Mouse (Mus musculus): Measurements from ENCODE around the gene Acvrl1. TPM values are rescaled to one million over a fixed set of nuclear protein-coding genes. Genes with fewer than 3 reads are reported as not detected.

The Acvrl1 gene
- polyA plus RNA-seq, 1 experiment from 2014 or later = 10.6 TPM

- no peaks in the 10 kb centered on the region for H3K36me3 ChIP-seq (replicated peaks)
- no peaks in the 10 kb centered on the region for H3K9me3 ChIP-seq
- no peak for DNase-seq (ENCODE audit: low spot score)
- peaks cover 64% of the 10 kb centered on the region for H3K4me1 ChIP-seq
- peaks cover 14% of the 10 kb centered on the region for H3K27me3 ChIP-seq (replicated peaks; ENCODE audit: low read depth, poor library complexity, severe bottlenecking)
- WGBS = 56% methylated on average over 3 of the region's 3 CpGs
- peak overlapping the region; percentile 92 for H3K4me3 ChIP-seq
- H3K27ac ChIP-seq (replicated peaks) = no peak overlapping the region
Measured at GRCm38 (mm10) chr15:101176284-101176680, 48.0 kb downstream of the Acvrl1 start.

GRCm38 (mm10) chr15:101176795-101177691, 48.7 kb downstream of the Acvrl1 start:
- 74% methylated on average over 8 of the region's 8 CpGs for WGBS
- Histone ChIP-seq H3K4me1 (peaks cover 69% of the 10 kb centered on the region), H3K9me3 (no peaks in the 10 kb centered on the region), H3K36me3 (replicated peaks) (no peaks in the 10 kb centered on the region), H3K27ac (replicated peaks) (no peak overlapping the region), H3K27me3 (replicated peaks; ENCODE audit: low read depth, poor library complexity, severe bottlenecking) (peaks cover 10% of the 10 kb centered on the region), H3K4me3 (no peak overlapping the region; the same call in 1 of the 2 replicates)
- no peak for DNase-seq (ENCODE audit: low spot score)

- 77% methylated on average over 15 of the region's 15 CpGs for WGBS
- DNase-seq (ENCODE audit: low spot score) = no peak
- no peaks in the 10 kb centered on the region for H3K27me3 ChIP-seq (replicated peaks; ENCODE audit: low read depth, poor library complexity, severe bottlenecking)
- H3K9me3 ChIP-seq = no peaks in the 10 kb centered on the region
- no peak overlapping the region for H3K27ac ChIP-seq (replicated peaks)
- peaks cover 22% of the 10 kb centered on the region for H3K36me3 ChIP-seq (replicated peaks)
- peaks cover 68% of the 10 kb centered on the region for H3K4me1 ChIP-seq
- no peak overlapping the region for H3K4me3 ChIP-seq
Measured at GRCm38 (mm10) chr15:101180363-101181105, 52.2 kb downstream of the Acvrl1 start.

DNA sequence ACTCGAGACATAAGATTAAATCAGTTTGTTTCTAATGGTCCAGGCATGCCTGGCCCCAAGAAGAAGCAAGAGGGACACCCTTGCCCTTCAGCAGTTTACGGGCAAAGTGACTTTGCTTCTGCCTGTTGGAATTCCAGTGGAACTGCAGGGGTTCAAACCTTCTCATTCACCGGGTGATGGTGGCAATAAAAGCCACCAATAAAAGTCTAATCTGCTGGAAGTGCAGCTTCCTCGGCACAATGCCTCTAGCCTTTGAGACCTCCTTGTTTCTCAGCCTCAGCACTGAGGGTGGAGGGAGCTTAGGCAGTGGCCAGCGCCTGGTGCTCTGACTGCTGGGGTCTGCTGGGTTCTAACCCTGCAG, 52.8 kb downstream of the Acvrl1 start:
- Histone ChIP-seq H3K27me3 (replicated peaks; ENCODE audit: low read depth, poor library complexity, severe bottlenecking) (no peaks in the 10 kb centered on the region), H3K4me1 (peaks cover 63% of the 10 kb centered on the region), H3K36me3 (replicated peaks) (peaks cover 27% of the 10 kb centered on the region), H3K4me3 (no peak overlapping the region), H3K9me3 (no peaks in the 10 kb centered on the region), H3K27ac (replicated peaks) (peak overlapping the region; percentile 5; the same call in 1 of the 2 replicates)
- 26% methylated on average over 5 of the region's 5 CpGs for WGBS
- DNase-seq (ENCODE audit: low spot score) = no peak

- no peaks in the 10 kb centered on the region for H3K27me3 ChIP-seq (replicated peaks; ENCODE audit: low read depth, poor library complexity, severe bottlenecking)
- H3K27ac ChIP-seq (replicated peaks) = peak overlapping the region; percentile 5; the same call in 1 of the 2 replicates
- no peak overlapping the region for H3K4me3 ChIP-seq
- DNase-seq (ENCODE audit: low spot score) = no peak
- H3K36me3 ChIP-seq (replicated peaks) = peaks cover 32% of the 10 kb centered on the region
- no peaks in the 10 kb centered on the region for H3K9me3 ChIP-seq
- 23% methylated on average over 4 of the region's 4 CpGs for WGBS
- peaks cover 58% of the 10 kb centered on the region for H3K4me1 ChIP-seq
Measured at GRCm38 (mm10) chr15:101181500-101181899, 53.2 kb downstream of the Acvrl1 start.

GRCm38 (mm10) chr15:101182676-101183075, 54.4 kb downstream of the Acvrl1 start:
- 75% methylated on average over 5 of the region's 5 CpGs for WGBS
- DNase-seq (ENCODE audit: low spot score) = no peak
- no peak overlapping the region for H3K27ac ChIP-seq (replicated peaks)

GRCm38 (mm10) chr15:101184300-101184699, 56.0 kb downstream of the Acvrl1 start:
- 97% methylated on average over 8 of the region's 8 CpGs for WGBS
- H3K4me3 ChIP-seq = no peak overlapping the region
- no peaks in the 10 kb centered on the region for H3K9me3 ChIP-seq
- no peaks in the 10 kb centered on the region for H3K27me3 ChIP-seq (replicated peaks; ENCODE audit: low read depth, poor library complexity, severe bottlenecking)
- H3K4me1 ChIP-seq = peaks cover 32% of the 10 kb centered on the region
- peaks cover 41% of the 10 kb centered on the region for H3K36me3 ChIP-seq (replicated peaks)
- DNase-seq (ENCODE audit: low spot score) = no peak
- no peak overlapping the region for H3K27ac ChIP-seq (replicated peaks)

More at GRCm38 (mm10) chr15:101182676-101183075, 54.4 kb downstream of the Acvrl1 start:
- Histone ChIP-seq H3K27me3 (replicated peaks; ENCODE audit: low read depth, poor library complexity, severe bottlenecking) (no peaks in the 10 kb centered on the region), H3K4me1 (peaks cover 47% of the 10 kb centered on the region), H3K36me3 (replicated peaks) (peaks cover 41% of the 10 kb centered on the region), H3K4me3 (no peak overlapping the region), H3K9me3 (no peaks in the 10 kb centered on the region)

GRCm38 (mm10) chr15:101185549-101185948, 57.2 kb downstream of the Acvrl1 start:
- H3K27ac ChIP-seq (replicated peaks) = no peak overlapping the region
- no peak for DNase-seq (ENCODE audit: low spot score)
- H3K36me3 ChIP-seq (replicated peaks) = peaks cover 41% of the 10 kb centered on the region
- 94% methylated on average over 3 of the region's 3 CpGs for WGBS
- H3K4me1 ChIP-seq = peaks cover 32% of the 10 kb centered on the region
- H3K27me3 ChIP-seq (replicated peaks; ENCODE audit: low read depth, poor library complexity, severe bottlenecking) = no peaks in the 10 kb centered on the region
- H3K9me3 ChIP-seq = no peaks in the 10 kb centered on the region
- no peak overlapping the region for H3K4me3 ChIP-seq

DNA sequence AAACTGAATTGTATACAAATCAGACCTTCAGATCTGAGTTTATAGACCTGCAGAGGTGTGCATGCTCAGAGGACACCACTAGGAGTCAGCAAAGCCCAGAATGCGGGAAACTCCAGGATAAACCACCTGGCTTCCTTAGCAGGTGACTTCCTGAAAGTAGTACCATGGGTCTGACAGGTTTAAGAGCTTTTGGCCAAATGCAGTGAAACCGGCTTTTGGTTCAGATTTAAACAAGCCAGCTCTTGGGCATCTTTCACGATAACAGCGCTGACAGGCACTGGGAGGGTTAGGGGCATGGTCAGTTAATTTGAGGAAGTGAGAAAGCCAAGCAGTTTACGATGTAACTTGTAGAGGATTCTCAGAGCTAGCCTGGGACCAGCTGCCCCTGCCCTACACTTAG, 59.6 kb downstream of the Acvrl1 start:
- H3K27me3 ChIP-seq (replicated peaks; ENCODE audit: low read depth, poor library complexity, severe bottlenecking) = no peaks in the 10 kb centered on the region
- H3K4me3 ChIP-seq = no peak overlapping the region
- peaks cover 41% of the 10 kb centered on the region for H3K36me3 ChIP-seq (replicated peaks)
- H3K4me1 ChIP-seq = peaks cover 34% of the 10 kb centered on the region
- DNase-seq (ENCODE audit: low spot score) = no peak
- H3K27ac ChIP-seq (replicated peaks) = no peak overlapping the region
- 85% methylated on average over 5 of the region's 5 CpGs for WGBS
- H3K9me3 ChIP-seq = no peaks in the 10 kb centered on the region

DNA sequence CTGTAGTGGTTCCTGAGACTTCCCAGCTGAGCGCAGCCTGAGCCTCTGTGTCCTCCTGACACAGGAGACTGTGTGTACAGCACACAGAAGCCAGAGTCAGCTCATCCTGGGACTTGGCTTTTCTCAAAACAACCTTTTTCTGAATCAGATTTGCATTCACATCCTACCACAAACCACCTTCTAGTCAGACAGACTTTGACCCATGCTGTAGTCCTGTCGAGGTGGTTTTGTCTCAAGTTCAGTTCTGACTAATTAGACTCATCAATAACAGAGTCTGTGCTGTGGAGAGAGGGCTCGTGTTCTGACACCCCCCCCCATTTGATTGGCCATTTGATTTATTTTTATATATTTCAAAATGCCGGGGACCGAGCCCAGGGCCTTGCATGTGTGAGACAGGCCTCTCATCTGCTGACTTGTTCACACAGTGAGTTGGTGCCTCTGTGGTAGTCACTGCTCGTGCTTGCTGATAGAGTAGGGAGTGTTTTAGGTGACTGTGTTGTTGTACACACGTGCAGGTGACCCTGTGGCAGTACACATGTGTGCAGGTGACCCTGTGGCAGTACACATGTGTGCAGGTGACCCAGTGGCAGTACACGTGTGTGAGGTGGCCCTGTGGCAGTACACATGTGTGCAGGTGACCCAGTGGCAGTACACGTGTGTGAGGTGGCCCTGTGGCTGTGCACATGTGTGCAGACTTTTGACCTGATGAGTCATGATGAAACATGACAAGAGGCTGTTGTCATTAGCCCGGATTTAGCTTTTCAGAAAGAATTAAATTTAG, 61.8 kb downstream of the Acvrl1 start:
- DNase-seq (ENCODE audit: low spot score) = no peak
- WGBS = 85% methylated on average over 10 of the region's 10 CpGs

DNA sequence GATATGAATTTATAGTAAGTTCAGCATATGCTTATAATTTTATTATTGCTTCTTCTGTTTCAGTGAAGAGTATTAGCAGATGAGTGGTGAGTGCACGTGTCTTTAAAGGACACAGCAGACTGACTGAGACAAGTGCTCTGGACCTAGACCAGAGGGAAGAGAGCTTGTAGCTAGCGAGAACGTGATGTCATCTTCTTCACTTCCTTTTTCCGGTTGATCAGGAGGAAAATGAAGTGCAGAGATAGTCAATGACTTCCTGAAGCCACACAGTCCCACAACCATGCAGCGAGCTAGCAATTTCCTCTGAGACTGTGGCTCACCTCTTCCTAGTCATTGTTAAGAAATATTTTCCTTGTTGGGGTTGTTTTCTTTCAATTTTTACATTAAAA, 62.4 kb downstream of the Acvrl1 start:
- H3K27me3 ChIP-seq (replicated peaks; ENCODE audit: low read depth, poor library complexity, severe bottlenecking) = no peaks in the 10 kb centered on the region
- WGBS = 80% methylated on average over 5 of the region's 5 CpGs
- peaks cover 30% of the 10 kb centered on the region for H3K4me1 ChIP-seq
- H3K9me3 ChIP-seq = no peaks in the 10 kb centered on the region
- DNase-seq (ENCODE audit: low spot score) = no peak
- H3K27ac ChIP-seq (replicated peaks) = no peak overlapping the region
- H3K36me3 ChIP-seq (replicated peaks) = peaks cover 39% of the 10 kb centered on the region
- no peak overlapping the region for H3K4me3 ChIP-seq

More for the DNA sequence above, 61.8 kb downstream of the Acvrl1 start:
- Histone ChIP-seq H3K27me3 (replicated peaks; ENCODE audit: low read depth, poor library complexity, severe bottlenecking) (no peaks in the 10 kb centered on the region), H3K36me3 (replicated peaks) (peaks cover 39% of the 10 kb centered on the region), H3K4me1 (peaks cover 30% of the 10 kb centered on the region), H3K9me3 (no peaks in the 10 kb centered on the region), H3K27ac (replicated peaks) (no peak overlapping the region), H3K4me3 (no peak overlapping the region)

All from embryonic facial prominence, embryonic 10.5 days (tissue).